Mouse (Mus musculus): ENCODE measurements around the gene Sgsm2.
"Not testable (repeated sequence)": the region's sequence is repeated elsewhere in the genome, so short reads cannot be mapped to it uniquely, and the experiment has no call there.

DNA sequence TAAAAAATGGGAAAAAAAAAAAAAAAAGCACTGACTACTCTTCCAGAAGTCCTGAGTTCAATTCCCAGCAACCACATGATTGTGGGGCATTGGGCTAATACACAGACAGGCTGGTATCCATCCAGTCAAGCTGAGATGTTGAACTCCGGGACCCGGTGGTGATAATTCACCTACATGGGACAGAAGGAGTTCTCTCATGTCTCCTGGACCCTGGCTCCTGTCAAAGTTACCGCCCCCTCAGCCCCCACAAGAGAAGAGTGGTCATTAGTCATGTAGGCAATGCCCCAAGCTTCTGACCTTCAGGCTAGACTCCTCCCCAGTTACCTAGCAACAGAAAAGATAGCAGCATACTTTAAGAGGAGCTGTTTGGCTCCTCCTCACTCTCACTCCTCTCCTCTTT, 85.8 kb downstream of the Sgsm2 start:
- not testable (repeated sequence) for TF ChIP-seq POLR2A (IDR thresholded peaks at IDR 0.05; ENCODE audit: insufficient read depth, low read depth, low read length); CTCF (IDR thresholded peaks at IDR 0.05); EP300 (IDR thresholded peaks at IDR 0.05; ENCODE audit: insufficient read depth, low read depth, low read length)
